Mouse (Mus musculus) adrenal gland (tissue): Measurements from ENCODE around the gene Srsy.
"Not testable (repeated sequence)": the region's sequence is repeated elsewhere in the genome, so short reads cannot be mapped to it uniquely, and the experiment has no call there.

Experiments
- intact Hi-C: fragments of 180-260 bp; cut with DNase I; formaldehyde crosslinking; loops from one replicate; pipeline ENCODE4 v1.15.1; 2025
- long read RNA-seq, 2 experiments: library from polyadenylated mRNA; unstranded; transcript quantifications; one replicate each; pipeline ENCODE4 v2.0.0; 2020; ENCODE audit warnings: borderline replicate concordance in 1 of 2; ENCODE audit not compliant: insufficient replicate concordance in 1 of 2

The Srsy gene
- long read RNA-seq, experiment 1 = 0 reads
- long read RNA-seq, experiment 2 = 0 reads

GRCm38 (mm10) chrY:17937230-17937629, at the start of gene Srsy:
Gene Srsy (minus strand): TSS chrY:17937330.
- intact Hi-C loops = not testable (repeated sequence)
